Mouse (Mus musculus): ENCODE measurements at regions not wholly inside any gene's neighbourhood (a gene's known extent, or its start where the extent isn't known, plus 50 kb on each side); places are given as distances from the start of the nearest gene placed in this dataset.
A peak's percentile ranks its signal among the peaks of the same experiment; 100 is the strongest.
"Not testable (repeated sequence)": the region's sequence is repeated elsewhere in the genome, so short reads cannot be mapped to it uniquely, and the experiment has no call there.

GRCm38 (mm10) chr7:39655287-39655652 is 137.7 kb downstream of the Zfp619 start:
- WGBS, result 12% methylated on average over 21 of the region's 23 CpGs
- H3K27me3 ChIP-seq (ENCODE audit: control insufficient read depth, insufficient read depth, low read length); H3K4me1 ChIP-seq (replicated peaks; ENCODE audit: control insufficient read depth, insufficient read depth, low read length); H3K9me3 ChIP-seq (ENCODE audit: control insufficient read depth, low read length); H3K36me3 ChIP-seq (ENCODE audit: control insufficient read depth, insufficient read depth, low read length): not testable (repeated sequence)
- Histone ChIP-seq H3K4me3 (ENCODE audit: low read depth, low read length) (peak overlapping the region; percentile 38), H3K9ac (ENCODE audit: low read depth, low read length) (peak overlapping the region; percentile 75), H3K27ac (ENCODE audit: low read depth, low read length) (peak overlapping the region; percentile 59), H3K4me2 (replicated peaks; ENCODE audit: low read depth, low read length) (peak overlapping the region; percentile 51)
- ATAC-seq (ENCODE audit: low FRiP score) (peak; percentile 83), DNase-seq (ENCODE audit: low spot score) (peak; percentile 31)

- H3K4me3 ChIP-seq (ENCODE audit: low read depth, low read length), result peak overlapping the region; percentile 38
- H3K4me2 ChIP-seq (replicated peaks; ENCODE audit: low read depth, low read length), result peak overlapping the region; percentile 51
- H3K9me3 ChIP-seq (ENCODE audit: control insufficient read depth, low read length), result no peaks in the 10 kb centered on the region
- peak; percentile 73 for ATAC-seq (ENCODE audit: low FRiP score)
- DNase-seq (ENCODE audit: low spot score), result peak; percentile 38
- H3K27me3 ChIP-seq (ENCODE audit: control insufficient read depth, insufficient read depth, low read length), result no peaks in the 10 kb centered on the region
- 44% methylated on average over 13 of the region's 13 CpGs for WGBS
- H3K4me1 ChIP-seq (replicated peaks; ENCODE audit: control insufficient read depth, insufficient read depth, low read length), result no peaks in the 10 kb centered on the region
- H3K36me3 ChIP-seq (ENCODE audit: control insufficient read depth, insufficient read depth, low read length), result no peaks in the 10 kb centered on the region
- peak overlapping the region; percentile 75 for H3K9ac ChIP-seq (ENCODE audit: low read depth, low read length)
- H3K27ac ChIP-seq (ENCODE audit: low read depth, low read length), result peak overlapping the region; percentile 59
Observed at GRCm38 (mm10) chr7:39655709-39656397, 138.3 kb downstream of the Zfp619 start.

DNA sequence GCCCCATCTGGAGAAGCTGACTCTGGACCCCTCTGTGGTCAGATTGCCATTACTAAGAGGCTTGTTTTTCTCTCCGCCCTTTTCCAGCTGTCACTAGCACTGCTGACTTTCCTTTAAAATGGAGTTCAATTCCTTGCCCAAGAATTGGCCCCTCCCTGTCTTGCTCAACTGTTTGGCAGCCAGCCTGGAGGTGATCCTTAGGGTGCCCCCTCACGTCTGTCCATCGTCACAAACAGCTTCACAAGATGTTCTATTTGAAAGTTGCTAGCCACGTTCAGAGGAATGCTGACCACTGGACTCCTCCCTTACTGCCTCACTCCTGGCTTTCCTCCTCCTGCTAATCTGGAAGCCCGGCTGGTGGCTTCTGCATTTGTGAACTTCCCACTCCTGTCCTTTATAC is 142.0 kb downstream of the Zfp619 start:
- H3K9me3 ChIP-seq (ENCODE audit: control insufficient read depth, low read length), result no peaks in the 10 kb centered on the region
- no peak for ATAC-seq (ENCODE audit: low FRiP score)
- H3K4me3 ChIP-seq (ENCODE audit: low read depth, low read length), result no peak overlapping the region
- DNase-seq (ENCODE audit: low spot score), result no peak
- H3K9ac ChIP-seq (ENCODE audit: low read depth, low read length), result no peak overlapping the region
- no peak overlapping the region for H3K4me2 ChIP-seq (replicated peaks; ENCODE audit: low read depth, low read length)
- no peaks in the 10 kb centered on the region for H3K4me1 ChIP-seq (replicated peaks; ENCODE audit: control insufficient read depth, insufficient read depth, low read length)
- no peak overlapping the region for H3K27ac ChIP-seq (ENCODE audit: low read depth, low read length)
- H3K36me3 ChIP-seq (ENCODE audit: control insufficient read depth, insufficient read depth, low read length), result no peaks in the 10 kb centered on the region
- WGBS, result 44% methylated on average over 5 of the region's 5 CpGs
- no peaks in the 10 kb centered on the region for H3K27me3 ChIP-seq (ENCODE audit: control insufficient read depth, insufficient read depth, low read length)

DNA sequence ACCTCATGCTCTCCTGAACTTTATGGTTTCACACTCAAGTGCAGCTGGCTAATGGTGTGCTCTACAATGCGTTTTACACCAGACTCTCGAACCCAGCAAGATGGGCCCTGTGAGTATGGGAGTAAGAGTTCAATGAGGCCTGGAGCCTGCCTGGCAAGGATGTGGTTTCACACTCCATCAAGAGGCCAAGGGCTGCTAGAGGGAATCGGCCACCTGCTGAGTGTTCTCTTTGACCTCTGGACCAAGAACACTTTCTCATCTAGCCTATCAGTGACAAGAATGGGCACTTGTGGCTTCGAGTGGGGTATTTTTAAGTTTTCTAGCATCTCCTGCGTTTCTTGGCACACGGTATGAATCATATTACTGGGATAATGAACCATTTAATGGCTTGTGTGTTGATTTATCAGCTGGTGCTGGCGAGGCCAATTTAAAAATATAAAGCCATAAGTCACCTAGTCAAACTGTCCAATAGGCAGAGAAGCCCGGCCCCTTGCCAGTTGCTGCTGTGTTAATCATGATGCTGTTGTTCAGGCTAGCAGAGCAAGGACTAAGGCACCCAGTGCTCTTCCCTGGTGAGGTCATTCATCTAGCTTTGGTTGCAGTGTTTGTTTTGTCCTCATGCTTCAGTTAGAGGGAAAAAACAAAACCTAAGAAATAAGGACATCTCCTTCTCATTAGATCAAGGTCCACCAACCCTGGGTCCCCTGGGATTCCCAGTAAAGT is 157.7 kb downstream of the Zfp619 start:
- Histone ChIP-seq H3K9me3 (ENCODE audit: control insufficient read depth, low read length) (no peaks in the 10 kb centered on the region), H3K9ac (ENCODE audit: low read depth, low read length) (no peak overlapping the region), H3K4me1 (replicated peaks; ENCODE audit: control insufficient read depth, insufficient read depth, low read length) (no peaks in the 10 kb centered on the region), H3K27me3 (ENCODE audit: control insufficient read depth, insufficient read depth, low read length) (no peaks in the 10 kb centered on the region), H3K4me2 (replicated peaks; ENCODE audit: low read depth, low read length) (no peak overlapping the region), H3K36me3 (ENCODE audit: control insufficient read depth, insufficient read depth, low read length) (no peaks in the 10 kb centered on the region), H3K4me3 (ENCODE audit: low read depth, low read length) (no peak overlapping the region), H3K27ac (ENCODE audit: low read depth, low read length) (no peak overlapping the region)
- WGBS, result 75% methylated on average over 8 of the region's 8 CpGs
- DNase-seq (ENCODE audit: low spot score) (no peak), ATAC-seq (ENCODE audit: low FRiP score) (no peak)

DNA sequence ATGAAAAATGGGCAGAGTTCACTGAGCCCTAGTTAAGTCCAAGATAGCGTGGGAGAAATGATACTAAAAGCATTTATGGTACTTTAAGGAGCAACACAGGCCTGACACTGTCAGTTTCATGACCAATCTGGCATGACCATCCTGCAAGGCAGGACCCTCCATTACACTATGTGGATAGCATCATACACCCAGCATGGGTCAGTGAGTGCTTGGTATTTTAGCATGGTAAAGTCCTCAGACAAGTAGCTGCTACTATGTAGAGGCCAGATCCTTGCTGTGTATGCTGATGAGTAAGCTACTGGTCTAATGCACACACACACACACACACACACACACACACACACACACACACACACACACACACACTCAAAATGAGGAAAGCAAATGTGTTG is 158.3 kb downstream of the Zfp619 start:
- Histone ChIP-seq H3K9ac (ENCODE audit: low read depth, low read length) (no peak overlapping the region), H3K9me3 (ENCODE audit: control insufficient read depth, low read length) (no peaks in the 10 kb centered on the region), H3K4me2 (replicated peaks; ENCODE audit: low read depth, low read length) (no peak overlapping the region), H3K4me3 (ENCODE audit: low read depth, low read length) (no peak overlapping the region), H3K36me3 (ENCODE audit: control insufficient read depth, insufficient read depth, low read length) (no peaks in the 10 kb centered on the region), H3K27me3 (ENCODE audit: control insufficient read depth, insufficient read depth, low read length) (no peaks in the 10 kb centered on the region), H3K27ac (ENCODE audit: low read depth, low read length) (no peak overlapping the region), H3K4me1 (replicated peaks; ENCODE audit: control insufficient read depth, insufficient read depth, low read length) (no peaks in the 10 kb centered on the region)
- DNase-seq (ENCODE audit: low spot score) (no peak), ATAC-seq (ENCODE audit: low FRiP score) (no peak)
- 93% methylated on average over 1 of the region's 1 CpGs for WGBS

- H3K27me3 ChIP-seq (ENCODE audit: control insufficient read depth, insufficient read depth, low read length), result no peaks in the 10 kb centered on the region
- H3K36me3 ChIP-seq (ENCODE audit: control insufficient read depth, insufficient read depth, low read length), result no peaks in the 10 kb centered on the region
- no peak overlapping the region for H3K9ac ChIP-seq (ENCODE audit: low read depth, low read length)
- H3K4me2 ChIP-seq (replicated peaks; ENCODE audit: low read depth, low read length), result no peak overlapping the region
- no peaks in the 10 kb centered on the region for H3K9me3 ChIP-seq (ENCODE audit: control insufficient read depth, low read length)
- H3K4me1 ChIP-seq (replicated peaks; ENCODE audit: control insufficient read depth, insufficient read depth, low read length), result no peaks in the 10 kb centered on the region
- H3K27ac ChIP-seq (ENCODE audit: low read depth, low read length), result no peak overlapping the region
- WGBS, result 51% methylated on average over 2 of the region's 2 CpGs
- no peak overlapping the region for H3K4me3 ChIP-seq (ENCODE audit: low read depth, low read length)
- DNase-seq (ENCODE audit: low spot score) (no peak), ATAC-seq (ENCODE audit: low FRiP score) (no peak)
Observed at GRCm38 (mm10) chr7:39680411-39680810, 162.8 kb downstream of the Zfp619 start.

DNA sequence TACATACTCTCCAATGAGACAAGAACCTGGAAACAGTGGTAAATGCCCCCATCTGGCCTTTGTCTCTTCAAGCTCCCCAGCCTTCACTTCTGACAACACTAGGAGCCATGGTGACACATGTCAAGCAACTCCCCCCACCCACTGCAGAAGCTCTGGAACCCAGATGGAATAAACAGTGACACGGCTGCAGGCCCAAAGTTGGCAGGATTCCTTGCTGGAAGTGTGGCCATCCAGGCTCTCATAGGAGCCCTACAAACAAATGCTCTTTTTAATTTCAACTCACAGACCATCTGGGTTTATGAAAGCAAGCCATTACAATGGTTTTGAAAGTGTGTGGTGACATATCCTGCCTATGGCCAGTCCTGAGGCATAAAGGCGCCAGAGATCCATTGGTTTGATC is 179.0 kb downstream of the Zfp619 start:
- no peak for DNase-seq (ENCODE audit: low spot score)
- Histone ChIP-seq H3K4me1 (replicated peaks; ENCODE audit: control insufficient read depth, insufficient read depth, low read length) (no peaks in the 10 kb centered on the region), H3K9ac (ENCODE audit: low read depth, low read length) (no peak overlapping the region), H3K4me3 (ENCODE audit: low read depth, low read length) (no peak overlapping the region), H3K4me2 (replicated peaks; ENCODE audit: low read depth, low read length) (no peak overlapping the region), H3K27me3 (ENCODE audit: control insufficient read depth, insufficient read depth, low read length) (no peaks in the 10 kb centered on the region), H3K9me3 (ENCODE audit: control insufficient read depth, low read length) (no peaks in the 10 kb centered on the region), H3K27ac (ENCODE audit: low read depth, low read length) (no peak overlapping the region), H3K36me3 (ENCODE audit: control insufficient read depth, insufficient read depth, low read length) (no peaks in the 10 kb centered on the region)
- no peak for ATAC-seq (ENCODE audit: low FRiP score)
- WGBS, result 86% methylated on average over 2 of the region's 2 CpGs

DNA sequence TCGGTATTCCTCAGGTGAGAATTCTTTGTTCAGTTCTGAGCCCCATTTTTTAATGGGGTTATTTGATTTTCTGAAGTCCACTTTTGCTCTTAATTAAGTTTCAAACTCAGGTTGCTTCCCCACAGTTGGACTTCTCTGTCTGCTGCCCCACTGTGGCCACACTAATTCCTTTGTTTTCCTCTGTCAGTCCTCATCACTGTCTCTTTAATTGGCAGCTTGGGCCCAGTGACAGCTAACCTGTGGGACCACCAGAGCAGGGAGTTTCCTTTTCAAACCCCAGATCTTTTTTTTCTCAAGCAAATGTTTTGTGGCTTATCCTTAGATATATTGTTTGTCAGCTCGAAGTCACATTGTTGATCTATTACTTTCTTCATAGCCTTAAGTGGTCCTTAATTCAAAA is 183.9 kb downstream of the Zfp619 start:
- DNase-seq (ENCODE audit: low spot score), result no peak
- Histone ChIP-seq H3K4me3 (ENCODE audit: low read depth, low read length) (no peak overlapping the region), H3K9me3 (ENCODE audit: control insufficient read depth, low read length) (no peaks in the 10 kb centered on the region), H3K27me3 (ENCODE audit: control insufficient read depth, insufficient read depth, low read length) (no peaks in the 10 kb centered on the region), H3K36me3 (ENCODE audit: control insufficient read depth, insufficient read depth, low read length) (no peaks in the 10 kb centered on the region), H3K27ac (ENCODE audit: low read depth, low read length) (no peak overlapping the region), H3K4me2 (replicated peaks; ENCODE audit: low read depth, low read length) (no peak overlapping the region), H3K9ac (ENCODE audit: low read depth, low read length) (no peak overlapping the region), H3K4me1 (replicated peaks; ENCODE audit: control insufficient read depth, insufficient read depth, low read length) (no peaks in the 10 kb centered on the region)
- WGBS, result 75% methylated on average over 1 of the region's 2 CpGs
- no peak for ATAC-seq (ENCODE audit: low FRiP score)
